Mouse (Mus musculus) bone marrow, adult 2 months (tissue): ENCODE data around the gene Zfp524. TPM values are rescaled to one million over a fixed set of nuclear protein-coding genes. Genes with fewer than 3 reads are reported as not detected.
"Not testable (repeated sequence)": the region's sequence is repeated elsewhere in the genome, so short reads cannot be mapped to it uniquely, and the experiment has no call there.

Experiments used
- H3K27ac ChIP-seq: fragments of 200-500 bp; 2 replicates; pipeline ENCODE4 v1.5.1; 2012; ENCODE audit warnings: low read depth, mild to moderate bottlenecking, control low read depth, inconsistent platforms, low read length; ENCODE audit not compliant: control insufficient read depth, poor library complexity, insufficient read depth
- H3K4me1 ChIP-seq: fragments of 200-500 bp; 2 replicates; pipeline ENCODE4 v1.6.1; 2011; ENCODE audit warnings: low read length; ENCODE audit not compliant: control insufficient read depth, insufficient read depth
- H3K4me3 ChIP-seq: fragments of 200-500 bp; replicated peaks from 2 replicates; pipeline ENCODE3; 2011; ENCODE audit warnings: mild to moderate bottlenecking, low read depth, low read length, control low read depth; ENCODE audit not compliant: control insufficient read depth
- CTCF ChIP-seq: fragments of 200-500 bp; IDR thresholded peaks from 2 replicates; pipeline ENCODE4 v1.5.1; 2011; ENCODE audit warnings: low read length, control low read depth; ENCODE audit not compliant: control insufficient read depth, insufficient read depth
- POLR2A ChIP-seq: fragments of 200-500 bp; IDR thresholded peaks from 2 replicates; pipeline ENCODE4 v1.6.1; 2011; ENCODE audit warnings: low read depth, mild to moderate bottlenecking, control low read depth, low read length, borderline replicate concordance; ENCODE audit not compliant: control insufficient read depth
- WGBS: fragments of 180-500 bp; shearing (Covaris S2); methylation state at CpG from one replicate; pipeline ENCODE4 v1.1.7; 2018; 5-methylcytosine and 5-hydroxymethylcytosine counted together
- polyA plus RNA-seq: library from polyadenylated mRNA; stranded (reverse); fragments of >200 nt; gene quantifications from 2 replicates; pipeline ENCODE4 v1.2.4, GENCODE M21; 2011; ENCODE audit warnings: low replicate concordance; ENCODE audit not compliant: missing spikeins, insufficient read depth, insufficient read length

The Zfp524 gene
- polyA plus RNA-seq, 1 experiment, result 12.6 TPM

DNA sequence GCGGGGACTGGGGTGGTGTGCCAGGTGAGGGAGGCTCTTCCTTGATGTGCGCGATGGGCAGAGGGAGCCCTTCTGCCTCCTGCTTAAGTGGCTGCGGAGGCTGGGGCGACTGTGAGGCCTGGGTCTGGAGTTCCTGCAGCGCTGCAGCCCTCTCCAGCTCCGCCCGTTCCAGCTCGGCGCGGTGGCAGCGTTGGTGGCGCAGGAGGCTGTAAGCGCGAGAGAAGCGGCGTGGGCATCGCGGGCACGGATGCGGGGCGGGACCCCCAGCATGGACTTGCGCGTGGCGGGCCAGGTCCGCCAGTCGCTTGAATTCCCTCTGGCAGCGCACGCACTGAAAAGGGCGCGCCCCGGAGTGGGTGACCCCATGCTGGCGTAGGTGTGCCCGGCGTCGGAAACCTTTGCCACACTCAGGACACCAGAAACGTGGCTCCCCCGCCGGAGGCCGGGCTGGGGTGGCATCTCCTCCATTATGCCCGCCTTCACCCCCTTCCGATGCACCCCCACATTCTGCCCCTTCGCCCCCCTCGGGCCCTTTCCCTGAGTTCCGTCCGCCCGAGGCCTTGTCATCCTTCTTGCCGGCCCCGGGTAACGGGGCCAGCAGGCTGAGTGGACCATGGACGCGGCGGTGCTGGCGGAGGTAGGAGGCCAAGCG is 20.7 kb upstream of the Zfp524 start:
- no peaks in the 10 kb centered on the region; the same call in 1 of the 2 replicates for H3K4me1 ChIP-seq
- 95% methylated on average over 55 of the region's 55 CpGs for WGBS
- no peak for TF ChIP-seq POLR2A
- TF ChIP-seq CTCF, result no peak
- no peak overlapping the region; the same call in 1 of the 2 replicates for H3K27ac ChIP-seq
- H3K4me3 ChIP-seq, result no peak overlapping the region

DNA sequence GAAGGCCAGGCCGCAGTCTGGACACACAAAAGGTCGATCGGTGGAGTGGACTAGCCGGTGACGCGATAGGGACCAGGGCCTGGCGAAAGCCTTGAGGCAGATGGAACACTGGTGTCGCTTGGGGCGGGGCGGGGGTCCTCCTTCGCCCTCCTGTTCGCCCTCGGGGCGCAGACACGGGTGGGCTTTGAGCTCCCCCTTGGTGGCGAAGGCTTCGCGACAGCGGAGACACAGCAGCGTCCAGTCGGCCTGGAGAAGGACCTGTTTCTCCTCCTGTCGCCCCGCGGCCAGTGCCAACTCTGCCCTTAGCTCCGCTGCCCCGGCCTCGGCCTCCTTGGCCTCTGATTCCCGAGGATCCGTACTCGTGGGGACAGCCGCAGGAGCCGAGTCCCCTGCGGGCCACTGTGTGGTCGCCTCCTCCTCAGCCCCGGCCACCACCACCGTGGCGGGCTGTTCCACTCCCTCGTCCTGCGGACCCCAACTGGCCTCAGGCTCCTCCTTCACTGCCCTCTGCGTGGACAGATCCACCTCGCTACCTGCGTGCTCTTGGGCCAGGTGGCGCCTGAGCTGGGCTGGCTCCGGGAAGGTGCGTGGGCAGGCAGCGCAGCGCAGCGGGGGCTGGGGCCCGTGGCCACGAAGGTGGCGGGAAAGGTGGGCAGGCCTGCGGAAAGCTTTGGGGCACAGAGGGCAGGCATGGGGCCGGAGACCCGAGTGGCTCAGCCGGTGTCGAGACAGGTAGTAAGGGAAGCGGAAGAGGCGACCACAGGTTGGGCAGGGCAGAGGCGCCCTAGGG is 20.0 kb upstream of the Zfp524 start:
- no peak overlapping the region for H3K4me3 ChIP-seq
- H3K27ac ChIP-seq, result no peak overlapping the region; the same call in 1 of the 2 replicates
- TF ChIP-seq CTCF, result no peak
- TF ChIP-seq POLR2A, result no peak
- 88% methylated on average over 59 of the region's 59 CpGs for WGBS
- H3K4me1 ChIP-seq, result no peaks in the 10 kb centered on the region; the same call in 1 of the 2 replicates

GRCm38 (mm10) chr7:4995268-4996002 is 18.8 kb upstream of the Zfp524 start:
- H3K27ac ChIP-seq, result no peak overlapping the region; the same call in 1 of the 2 replicates
- peak overlapping the region; percentile 57 for H3K4me3 ChIP-seq
- TF ChIP-seq CTCF (no peak), POLR2A (no peak)
- 8% methylated on average over 19 of the region's 19 CpGs for WGBS
- H3K4me1 ChIP-seq, result no peaks in the 10 kb centered on the region; the same call in 1 of the 2 replicates

GRCm38 (mm10) chr7:4996003-4996895 is 18.0 kb upstream of the Zfp524 start, which contains the start of gene Zfp579:
Gene Zfp579 (minus strand): TSS chr7:4996158.
- no peak; the same call in 1 of the 2 replicates for TF ChIP-seq POLR2A
- no peak for TF ChIP-seq CTCF
- Histone ChIP-seq H3K4me3 (peak within 1 kb of the TSS; percentile 57), H3K4me1 (no peaks in the 10 kb centered on the region; the same call in none of the 2 replicates), H3K27ac (no peak within 1 kb of the TSS; the same call in 1 of the 2 replicates)
- WGBS, result 7% methylated on average over 23 of the region's 26 CpGs

DNA sequence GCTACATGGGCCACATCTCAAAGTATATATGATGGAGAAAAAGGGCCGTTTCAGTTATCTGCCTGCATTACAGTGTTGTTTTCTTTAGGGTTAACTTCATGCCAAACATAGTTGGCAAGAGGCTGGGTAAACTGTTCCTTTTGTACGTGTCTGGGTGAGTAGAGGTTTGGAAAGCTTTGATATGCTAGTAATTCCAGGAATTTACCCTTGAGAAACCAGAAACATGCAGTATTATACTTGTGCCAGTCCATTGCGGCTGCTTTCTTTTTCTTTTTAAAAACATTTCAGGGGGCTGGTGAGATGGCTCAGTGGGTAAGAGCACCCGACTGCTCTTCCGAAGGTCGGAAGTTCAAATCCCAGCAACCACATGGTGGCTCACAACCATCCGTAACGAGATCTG is 17.3 kb upstream of the Zfp524 start:
- WGBS, result 78% methylated on average over 8 of the region's 8 CpGs
- H3K4me1 ChIP-seq, result no peaks in the 10 kb centered on the region; the same call in none of the 2 replicates
- no peak for TF ChIP-seq CTCF
- no peak for TF ChIP-seq POLR2A
- H3K4me3 ChIP-seq, result no peak overlapping the region
- H3K27ac ChIP-seq, result no peak overlapping the region

DNA sequence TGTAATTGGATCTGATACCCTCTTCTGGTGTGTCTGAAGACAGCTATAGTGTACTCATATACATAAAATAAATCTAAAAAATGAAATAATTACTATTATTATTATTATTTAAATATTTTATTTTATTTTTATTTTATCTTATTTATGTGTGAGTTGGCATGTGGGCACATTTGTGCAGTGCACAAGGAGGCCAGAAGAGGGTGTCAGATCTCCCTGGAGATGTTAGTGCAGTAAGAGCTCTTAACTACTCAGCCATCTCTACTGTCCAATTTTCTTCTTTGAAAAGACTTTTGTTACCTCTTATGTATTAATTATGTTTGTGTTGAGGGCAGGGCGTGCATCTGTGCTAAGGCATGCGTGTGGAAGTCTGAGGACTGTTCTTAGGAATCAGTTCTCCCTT is 14.3 kb upstream of the Zfp524 start:
- H3K4me1 ChIP-seq, result no peaks in the 10 kb centered on the region; the same call in none of the 2 replicates
- 64% methylated on average over 2 of the region's 2 CpGs for WGBS
- no peak overlapping the region for H3K27ac ChIP-seq
- TF ChIP-seq CTCF (peak; percentile 41), POLR2A (no peak)
- H3K4me3 ChIP-seq, result no peak overlapping the region

DNA sequence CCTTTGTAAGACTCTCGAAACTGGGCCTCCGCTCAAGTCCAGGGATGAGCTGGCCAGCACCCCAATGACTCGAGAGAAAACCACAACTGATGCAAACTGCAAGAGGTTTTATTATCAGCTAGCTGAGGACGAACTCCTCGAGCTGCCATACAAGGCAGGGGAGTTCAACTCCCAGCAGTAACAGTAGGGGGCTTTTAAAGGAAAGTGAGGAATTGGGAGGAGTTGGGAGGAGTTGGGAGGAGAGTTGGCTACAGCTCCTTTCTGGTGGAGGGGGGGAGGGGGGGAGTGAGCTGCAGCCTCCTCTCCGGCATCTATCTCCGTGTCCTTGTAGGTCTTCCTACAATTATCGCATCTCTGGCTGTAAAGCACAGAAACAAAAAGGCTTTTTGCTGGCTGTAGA is 11.3 kb upstream of the Zfp524 start:
- H3K27ac ChIP-seq, result not testable (repeated sequence)
- WGBS, result 80% methylated on average over 8 of the region's 8 CpGs

More for the DNA sequence above, 11.3 kb upstream of the Zfp524 start:
- H3K4me3 ChIP-seq, H3K4me1 ChIP-seq: not testable (repeated sequence)
